Mouse (Mus musculus) layer of hippocampus, adult 11-12 months (tissue): ENCODE results near the gene Slc11a1.

ENCODE experiments used
- DNase-seq: peaks from one replicate; pipeline ENCODE4 v3.0.0; 2022; ENCODE audit warnings: low spot score

Gene Slc11a1

GRCm38 (mm10) chr1:74411753-74412325, 36.8 kb downstream of the Slc11a1 start:
- DNase-seq, result no peak

GRCm38 (mm10) chr1:74412711-74413110, 37.7 kb downstream of the Slc11a1 start:
- DNase-seq, result no peak

- DNase-seq, result no peak
These were observed 40.1 kb downstream of the Slc11a1 start for GRCm38 (mm10) chr1:74415143-74415542.

- DNase-seq, result no peak
These were observed 43.9 kb downstream of the Slc11a1 start for GRCm38 (mm10) chr1:74418747-74419439.

- no peak for DNase-seq
These were observed 44.4 kb downstream of the Slc11a1 start for GRCm38 (mm10) chr1:74419440-74419794.

GRCm38 (mm10) chr1:74423147-74423546, 48.2 kb downstream of the Slc11a1 start:
- no peak for DNase-seq

- DNase-seq, result no peak
These were observed 50.9 kb downstream of the Slc11a1 start for GRCm38 (mm10) chr1:74425845-74426244.

- DNase-seq, result no peak
These were observed 58.2 kb downstream of the Slc11a1 start for GRCm38 (mm10) chr1:74433220-74433619.

GRCm38 (mm10) chr1:74434596-74434995, 59.6 kb downstream of the Slc11a1 start:
- DNase-seq, result no peak

GRCm38 (mm10) chr1:74435563-74435962, 60.6 kb downstream of the Slc11a1 start:
- no peak for DNase-seq
